7 mouse cellular contexts compared by ENCODE assay signal in genomic region chr10:39321623-39321985, GRCm38 (mm10). TPM values are rescaled to one million over a fixed set of nuclear protein-coding genes. Genes with fewer than 3 reads are reported as not detected.
DNase-seq lines count a peak whose midpoint lies in the region; ATAC-seq lines count a peak whose summit lies in the region.

No protein-coding gene starts in this region.

- H3K9me3 ChIP-seq in kidney, embryonic 16.5 days (ENCODE audit: low read length) = no peaks in the 10 kb centered on the region
- no peaks in the 10 kb centered on the region for H3K9me3 ChIP-seq in forebrain, embryonic 13.5 days (replicated peaks)
- H3K9me3 ChIP-seq in limb, embryonic 13.5 days = no peaks in the 10 kb centered on the region

- H3K27me3 ChIP-seq in kidney, embryonic 16.5 days (ENCODE audit: insufficient read depth, low read length) = no peaks in the 10 kb centered on the region
- H3K27me3 ChIP-seq in forebrain, embryonic 13.5 days = no peaks in the 10 kb centered on the region
- no peaks in the 10 kb centered on the region for H3K27me3 ChIP-seq in limb, embryonic 13.5 days

- DNase-seq in kidney, adult 11 months = no peak
- DNase-seq in embryo, embryonic 11 days = peak; percentile 4
- DNase-seq in spleen, postnatal 14 days (ENCODE audit: low spot score in 2 of 2) = no peak
- no peak for DNase-seq in urinary bladder, postnatal 36 days (ENCODE audit: low spot score in 2 of 2)

- H3K9ac ChIP-seq in kidney, embryonic 16.5 days (replicated peaks; ENCODE audit: low read length) = no peak overlapping the region
- no peak overlapping the region for H3K9ac ChIP-seq in forebrain, embryonic 13.5 days
- 0 out of 2 replicates have a peak overlapping the region, but pooled peaks have one; percentile 43 for H3K9ac ChIP-seq in limb, embryonic 13.5 days

- ATAC-seq in kidney, embryonic 16.5 days (ENCODE audit: low FRiP score, low TSS enrichment) = no peak
- ATAC-seq in forebrain, embryonic 13.5 days = no peak
- ATAC-seq in limb, embryonic 13.5 days (ENCODE audit: low FRiP score, low read depth) = no peak

- H3K4me2 ChIP-seq in kidney, embryonic 16.5 days (replicated peaks; ENCODE audit: low read depth, low read length) = peak overlapping the region; percentile 14; the same call in 1 of the 2 replicates
- 0 out of 2 replicates have a peak overlapping the region, but pooled peaks have one; percentile 12 for H3K4me2 ChIP-seq in forebrain, embryonic 13.5 days
- peak overlapping the region; percentile 47 for H3K4me2 ChIP-seq in limb, embryonic 13.5 days (replicated peaks)

- no peak overlapping the region for H3K4me3 ChIP-seq in kidney, embryonic 16.5 days (ENCODE audit: low read length)
- no peak overlapping the region for H3K4me3 ChIP-seq in forebrain, embryonic 13.5 days
- H3K4me3 ChIP-seq in limb, embryonic 13.5 days = no peak overlapping the region

- no peak overlapping the region for H3K27ac ChIP-seq in kidney, embryonic 16.5 days (ENCODE audit: low read length)
- H3K27ac ChIP-seq in forebrain, embryonic 13.5 days = peak overlapping the region; percentile 83
- H3K27ac ChIP-seq in limb, embryonic 13.5 days = no peak overlapping the region

- H3K36me3 ChIP-seq in kidney, embryonic 16.5 days (ENCODE audit: insufficient read depth, low read length) = no peaks in the 10 kb centered on the region
- no peaks in the 10 kb centered on the region for H3K36me3 ChIP-seq in forebrain, embryonic 13.5 days (ENCODE audit: poor library complexity, severe bottlenecking)
- H3K36me3 ChIP-seq in limb, embryonic 13.5 days = no peaks in the 10 kb centered on the region

- H3K4me1 ChIP-seq in kidney, embryonic 16.5 days (ENCODE audit: insufficient read depth, low read length) = peaks cover 7% of the 10 kb centered on the region
- peaks cover 27% of the 10 kb centered on the region for H3K4me1 ChIP-seq in forebrain, embryonic 13.5 days
- H3K4me1 ChIP-seq in limb, embryonic 13.5 days = peaks cover 19% of the 10 kb centered on the region

- WGBS in kidney, embryonic 16.5 days = 44% methylated on average over 9 of the region's 9 CpGs
- 75% methylated on average over 9 of the region's 9 CpGs for WGBS in forebrain, embryonic 13.5 days
- WGBS in limb, embryonic 13.5 days = 57% methylated on average over 9 of the region's 9 CpGs

RNA-seq across cellular contexts. Expression of gene Fyn, which starts 47.1 kb away (rescaled TPM):
- 22.4 and 26.1 TPM in 2 replicates for polyA plus RNA-seq in kidney, embryonic 16.5 days (2015; fragmentation: Nextera tagmentation; extraction: Ambion mirVana)
- 58.8 and 61.4 TPM in 2 replicates for polyA plus RNA-seq in forebrain, embryonic 13.5 days (2015; fragmentation: Nextera tagmentation; extraction: Ambion mirVana)
- 28.0 and 29.6 TPM in 2 replicates for polyA plus RNA-seq in limb, embryonic 13.5 days (2015; fragmentation: Nextera tagmentation; extraction: Ambion mirVana)
